Mouse (Mus musculus): ENCODE data around the gene Ccdc6. TPM values are rescaled to one million over a fixed set of nuclear protein-coding genes. Genes with fewer than 3 reads are reported as not detected.

The Ccdc6 gene
- polyA plus RNA-seq, 1 experiment from 2014 or later: 15.9 TPM

DNA sequence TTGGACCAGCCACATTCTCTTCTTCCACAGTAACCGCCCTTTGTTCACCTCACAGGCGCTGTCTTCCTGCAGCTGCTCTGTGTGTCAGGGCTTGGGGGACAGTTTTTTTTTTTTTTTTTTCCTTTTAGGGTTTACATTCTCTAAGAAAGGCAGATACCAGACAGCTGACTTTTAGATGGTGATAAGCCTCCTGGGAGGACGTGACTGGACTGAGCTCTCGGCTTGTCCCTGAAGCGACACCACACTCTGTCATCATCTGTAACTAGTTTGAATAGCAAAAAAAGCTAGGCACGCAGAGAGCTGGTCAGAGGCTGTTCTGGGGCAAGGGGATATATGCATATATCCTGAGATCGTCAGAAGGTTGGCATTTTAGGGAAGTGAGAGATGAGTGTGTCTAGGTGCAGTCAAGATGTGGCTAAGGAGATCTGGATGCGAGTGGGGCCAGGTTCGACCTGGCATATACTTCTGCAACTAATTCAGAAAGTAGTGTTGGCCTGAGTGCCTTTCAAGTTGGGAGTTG lies 23.0 kb downstream of the Ccdc6 start:
- ATAC-seq (ENCODE audit: insufficient read depth, low FRiP score, low read depth): peak; percentile 36; the same call in 1 of the 2 replicates
- WGBS: 46% methylated on average over 9 of the region's 9 CpGs
- H3K27me3 ChIP-seq (replicated peaks): no peaks in the 10 kb centered on the region
- peaks cover 22% of the 10 kb centered on the region for H3K4me1 ChIP-seq
- H3K4me3 ChIP-seq (replicated peaks): no peak overlapping the region
- no peaks in the 10 kb centered on the region for H3K9me3 ChIP-seq
- H3K4me2 ChIP-seq: no peak overlapping the region
- H3K9ac ChIP-seq: no peak overlapping the region
- H3K36me3 ChIP-seq: no peaks in the 10 kb centered on the region
- no peak overlapping the region for H3K27ac ChIP-seq

GRCm38 (mm10) chr10:70120671-70121405 lies 23.9 kb downstream of the Ccdc6 start:
- ATAC-seq (ENCODE audit: insufficient read depth, low FRiP score, low read depth): 0 out of 2 replicates have a peak, but pooled peaks have one; percentile 11
- H3K27ac ChIP-seq: peak overlapping the region; percentile 52
- H3K4me2 ChIP-seq: no peak overlapping the region
- H3K4me3 ChIP-seq (replicated peaks): no peak overlapping the region
- no peaks in the 10 kb centered on the region for H3K27me3 ChIP-seq (replicated peaks)
- H3K9ac ChIP-seq: no peak overlapping the region; the same call in 1 of the 2 replicates
- H3K9me3 ChIP-seq: no peaks in the 10 kb centered on the region
- WGBS: 62% methylated on average over 17 of the region's 17 CpGs
- H3K36me3 ChIP-seq: no peaks in the 10 kb centered on the region
- H3K4me1 ChIP-seq: peaks cover 22% of the 10 kb centered on the region

GRCm38 (mm10) chr10:70121406-70121695 lies 24.4 kb downstream of the Ccdc6 start:
- WGBS: 61% methylated on average over 8 of the region's 8 CpGs
- no peaks in the 10 kb centered on the region for H3K27me3 ChIP-seq (replicated peaks)
- H3K27ac ChIP-seq: no peak overlapping the region
- H3K4me3 ChIP-seq (replicated peaks): no peak overlapping the region
- no peaks in the 10 kb centered on the region for H3K36me3 ChIP-seq
- no peak overlapping the region for H3K9ac ChIP-seq
- no peak overlapping the region for H3K4me2 ChIP-seq
- ATAC-seq (ENCODE audit: insufficient read depth, low FRiP score, low read depth): peak; percentile 36; the same call in 1 of the 2 replicates
- H3K9me3 ChIP-seq: no peaks in the 10 kb centered on the region
- peaks cover 22% of the 10 kb centered on the region for H3K4me1 ChIP-seq

DNA sequence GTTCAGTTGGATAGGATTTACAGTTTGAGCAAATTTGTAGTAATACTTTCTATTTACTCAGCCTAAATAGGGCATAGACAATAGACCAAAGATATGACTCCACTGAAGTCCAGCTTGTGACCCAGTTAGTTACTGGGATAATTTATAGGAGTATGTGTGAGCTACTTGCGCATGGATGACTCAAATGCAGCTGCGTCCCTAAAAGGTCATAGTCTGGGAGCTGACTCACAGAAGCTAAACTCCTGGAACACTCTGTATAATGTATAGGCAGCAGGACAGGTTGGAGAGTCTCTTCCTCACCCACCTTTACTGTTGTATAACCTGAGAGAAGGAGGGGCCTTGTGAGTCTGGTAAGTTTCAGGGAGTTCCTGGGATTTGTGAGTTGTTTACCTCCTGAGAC lies 26.5 kb downstream of the Ccdc6 start:
- no peaks in the 10 kb centered on the region for H3K27me3 ChIP-seq (replicated peaks)
- peaks cover 22% of the 10 kb centered on the region for H3K4me1 ChIP-seq
- H3K4me3 ChIP-seq (replicated peaks): no peak overlapping the region
- H3K27ac ChIP-seq: no peak overlapping the region
- H3K36me3 ChIP-seq: no peaks in the 10 kb centered on the region
- ATAC-seq (ENCODE audit: insufficient read depth, low FRiP score, low read depth): no peak
- no peak overlapping the region for H3K4me2 ChIP-seq
- WGBS: 91% methylated on average over 2 of the region's 2 CpGs
- no peak overlapping the region for H3K9ac ChIP-seq
- no peaks in the 10 kb centered on the region for H3K9me3 ChIP-seq

DNA sequence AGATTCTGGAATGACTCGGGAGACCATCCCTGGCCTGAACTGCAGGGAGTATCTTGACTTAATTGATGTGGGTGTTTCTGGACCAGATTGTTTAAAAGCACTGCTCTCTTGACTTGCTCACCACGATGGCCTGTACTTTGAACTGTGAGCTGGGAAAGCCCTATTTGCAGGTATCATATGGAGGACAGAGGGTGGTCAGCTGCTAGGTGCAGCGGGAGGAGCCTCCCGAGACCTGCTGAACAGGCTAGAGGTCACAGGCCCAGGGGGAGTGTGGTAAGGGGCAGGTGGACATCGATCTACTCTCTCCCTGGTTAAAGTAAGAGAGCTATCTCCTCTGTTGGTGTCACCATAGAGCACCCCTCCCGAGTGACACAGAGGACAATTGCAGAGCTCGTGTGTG lies 28.6 kb downstream of the Ccdc6 start:
- no peaks in the 10 kb centered on the region for H3K9me3 ChIP-seq
- no peak overlapping the region for H3K4me2 ChIP-seq

GRCm38 (mm10) chr10:70127273-70127672 lies 30.4 kb downstream of the Ccdc6 start:
- H3K4me3 ChIP-seq (replicated peaks): no peak overlapping the region
- H3K27me3 ChIP-seq (replicated peaks): no peaks in the 10 kb centered on the region
- 64% methylated on average over 8 of the region's 8 CpGs for WGBS
- no peaks in the 10 kb centered on the region for H3K9me3 ChIP-seq
- no peak overlapping the region for H3K4me2 ChIP-seq
- ATAC-seq (ENCODE audit: insufficient read depth, low FRiP score, low read depth): peak; percentile 61; the same call in 1 of the 2 replicates
- no peak overlapping the region for H3K9ac ChIP-seq
- no peaks in the 10 kb centered on the region for H3K36me3 ChIP-seq
- H3K27ac ChIP-seq: no peak overlapping the region
- H3K4me1 ChIP-seq: peaks cover 5% of the 10 kb centered on the region

More for the DNA sequence above, 28.6 kb downstream of the Ccdc6 start:
- no peaks in the 10 kb centered on the region for H3K36me3 ChIP-seq
- no peak for ATAC-seq (ENCODE audit: insufficient read depth, low FRiP score, low read depth)
- H3K4me3 ChIP-seq (replicated peaks): no peak overlapping the region
- H3K4me1 ChIP-seq: peaks cover 9% of the 10 kb centered on the region
- 47% methylated on average over 7 of the region's 7 CpGs for WGBS
- H3K27ac ChIP-seq: no peak overlapping the region
- no peaks in the 10 kb centered on the region for H3K27me3 ChIP-seq (replicated peaks)
- no peak overlapping the region for H3K9ac ChIP-seq

GRCm38 (mm10) chr10:70128408-70128807 lies 31.5 kb downstream of the Ccdc6 start:
- Histone ChIP-seq H3K9me3 (no peaks in the 10 kb centered on the region), H3K36me3 (no peaks in the 10 kb centered on the region), H3K27ac (no peak overlapping the region), H3K9ac (no peak overlapping the region), H3K4me2 (no peak overlapping the region), H3K4me3 (replicated peaks) (no peak overlapping the region), H3K4me1 (peaks cover 15% of the 10 kb centered on the region), H3K27me3 (replicated peaks) (no peaks in the 10 kb centered on the region)
- WGBS: 90% methylated on average over 8 of the region's 8 CpGs
- no peak for ATAC-seq (ENCODE audit: insufficient read depth, low FRiP score, low read depth)

DNA sequence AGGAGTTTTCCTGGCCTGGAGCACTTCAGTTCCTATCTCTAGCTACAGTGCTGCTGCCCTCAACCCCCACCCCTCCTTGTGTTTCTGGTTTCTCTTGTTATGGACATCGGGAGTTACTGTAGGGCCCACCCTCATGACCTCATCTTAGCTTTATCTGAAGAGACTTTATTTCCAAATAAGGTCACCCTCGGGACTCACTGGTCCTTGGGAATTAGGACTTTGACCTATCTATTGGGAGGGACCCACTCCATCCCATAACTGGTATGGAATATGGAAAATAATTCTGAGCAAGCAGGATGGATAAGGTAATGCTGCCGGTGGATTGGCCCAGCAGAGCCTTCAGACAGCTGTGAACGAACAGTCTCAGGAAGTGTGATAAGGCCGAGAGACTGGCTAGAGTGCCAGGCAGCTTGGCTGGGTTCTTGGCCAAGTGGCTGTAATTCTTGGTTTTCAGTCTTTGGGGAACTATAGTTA lies 35.2 kb downstream of the Ccdc6 start:
- peak; percentile 44 for ATAC-seq (ENCODE audit: insufficient read depth, low FRiP score, low read depth)
- no peak overlapping the region for H3K9ac ChIP-seq
- H3K4me2 ChIP-seq: no peak overlapping the region
- H3K4me3 ChIP-seq (replicated peaks): no peak overlapping the region
- H3K4me1 ChIP-seq: peaks cover 18% of the 10 kb centered on the region
- H3K27ac ChIP-seq: no peak overlapping the region
- WGBS: 39% methylated on average over 5 of the region's 5 CpGs
- no peaks in the 10 kb centered on the region for H3K9me3 ChIP-seq
- no peaks in the 10 kb centered on the region for H3K36me3 ChIP-seq
- H3K27me3 ChIP-seq (replicated peaks): no peaks in the 10 kb centered on the region

- no peak for ATAC-seq (ENCODE audit: insufficient read depth, low FRiP score, low read depth)
- no peak overlapping the region for H3K4me2 ChIP-seq
- H3K4me3 ChIP-seq (replicated peaks): no peak overlapping the region
- H3K9me3 ChIP-seq: no peaks in the 10 kb centered on the region
- no peaks in the 10 kb centered on the region for H3K27me3 ChIP-seq (replicated peaks)
- no peaks in the 10 kb centered on the region for H3K36me3 ChIP-seq
- peaks cover 18% of the 10 kb centered on the region for H3K4me1 ChIP-seq
- WGBS: 46% methylated on average over 6 of the region's 6 CpGs
- no peak overlapping the region for H3K9ac ChIP-seq
- peak overlapping the region; percentile 16; the same call in 1 of the 2 replicates for H3K27ac ChIP-seq
Observed at GRCm38 (mm10) chr10:70132714-70133113, 35.8 kb downstream of the Ccdc6 start.

- Histone ChIP-seq H3K36me3 (no peaks in the 10 kb centered on the region), H3K4me3 (replicated peaks) (no peak overlapping the region), H3K27me3 (replicated peaks) (no peaks in the 10 kb centered on the region), H3K4me2 (no peak overlapping the region), H3K4me1 (peaks cover 18% of the 10 kb centered on the region), H3K9me3 (no peaks in the 10 kb centered on the region), H3K27ac (peak overlapping the region; percentile 16; the same call in 1 of the 2 replicates), H3K9ac (no peak overlapping the region)
- ATAC-seq (ENCODE audit: insufficient read depth, low FRiP score, low read depth): peak; percentile 59
- 12% methylated on average over 6 of the region's 6 CpGs for WGBS
Observed at GRCm38 (mm10) chr10:70133188-70133587, 36.3 kb downstream of the Ccdc6 start.

- Histone ChIP-seq H3K27me3 (replicated peaks) (no peaks in the 10 kb centered on the region), H3K9ac (no peak overlapping the region), H3K4me2 (no peak overlapping the region), H3K27ac (no peak overlapping the region), H3K4me1 (peaks cover 18% of the 10 kb centered on the region), H3K36me3 (no peaks in the 10 kb centered on the region), H3K4me3 (replicated peaks) (no peak overlapping the region), H3K9me3 (no peaks in the 10 kb centered on the region)
- 83% methylated on average over 5 of the region's 5 CpGs for WGBS
- no peak for ATAC-seq (ENCODE audit: insufficient read depth, low FRiP score, low read depth)
Observed at GRCm38 (mm10) chr10:70135680-70136079, 38.8 kb downstream of the Ccdc6 start.

GRCm38 (mm10) chr10:70137652-70138051 lies 40.7 kb downstream of the Ccdc6 start:
- H3K36me3 ChIP-seq: peaks cover 1% of the 10 kb centered on the region; the same call in 1 of the 2 replicates
- H3K9me3 ChIP-seq: no peaks in the 10 kb centered on the region
- WGBS: 76% methylated on average over 7 of the region's 7 CpGs
- no peak overlapping the region for H3K9ac ChIP-seq
- H3K4me1 ChIP-seq: peaks cover 10% of the 10 kb centered on the region
- H3K27ac ChIP-seq: no peak overlapping the region
- H3K27me3 ChIP-seq (replicated peaks): no peaks in the 10 kb centered on the region
- H3K4me2 ChIP-seq: no peak overlapping the region
- no peak for ATAC-seq (ENCODE audit: insufficient read depth, low FRiP score, low read depth)
- no peak overlapping the region for H3K4me3 ChIP-seq (replicated peaks)

All from stomach, embryonic 15.5 days (tissue).